Mouse (Mus musculus): ENCODE data around the gene Suclg2.

DNA sequence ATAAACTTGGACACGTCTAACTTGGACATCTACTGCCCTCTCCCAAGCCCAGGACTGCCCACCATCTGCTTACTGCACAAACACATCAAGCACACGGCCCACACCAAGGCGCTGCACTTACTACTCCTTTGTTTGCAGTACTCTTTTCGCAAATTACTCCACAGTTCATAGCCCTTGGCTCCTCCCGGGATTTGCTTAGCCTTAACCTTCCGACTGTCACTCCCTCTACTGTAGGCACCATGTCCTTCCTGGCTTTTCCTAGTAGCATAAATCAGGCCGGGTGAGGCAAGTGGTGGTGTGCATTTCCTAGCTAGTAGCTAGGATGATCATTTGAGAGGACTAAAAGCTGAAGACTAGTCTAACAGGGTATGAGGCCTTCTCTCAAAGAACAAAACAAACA, 16.8 kb downstream of the Suclg2 start:
- TF ChIP-seq TAL1 (IDR thresholded peaks at IDR 0.05; ENCODE audit: low read length) (no peak), GATA1 (IDR thresholded peaks at IDR 0.05; ENCODE audit: low read length) (no peak)

Measured in erythroblast, embryonic 14.5 days (primary cell).